Mouse (Mus musculus): ENCODE results near the gene Xpo5.

Xpo5 gene

DNA sequence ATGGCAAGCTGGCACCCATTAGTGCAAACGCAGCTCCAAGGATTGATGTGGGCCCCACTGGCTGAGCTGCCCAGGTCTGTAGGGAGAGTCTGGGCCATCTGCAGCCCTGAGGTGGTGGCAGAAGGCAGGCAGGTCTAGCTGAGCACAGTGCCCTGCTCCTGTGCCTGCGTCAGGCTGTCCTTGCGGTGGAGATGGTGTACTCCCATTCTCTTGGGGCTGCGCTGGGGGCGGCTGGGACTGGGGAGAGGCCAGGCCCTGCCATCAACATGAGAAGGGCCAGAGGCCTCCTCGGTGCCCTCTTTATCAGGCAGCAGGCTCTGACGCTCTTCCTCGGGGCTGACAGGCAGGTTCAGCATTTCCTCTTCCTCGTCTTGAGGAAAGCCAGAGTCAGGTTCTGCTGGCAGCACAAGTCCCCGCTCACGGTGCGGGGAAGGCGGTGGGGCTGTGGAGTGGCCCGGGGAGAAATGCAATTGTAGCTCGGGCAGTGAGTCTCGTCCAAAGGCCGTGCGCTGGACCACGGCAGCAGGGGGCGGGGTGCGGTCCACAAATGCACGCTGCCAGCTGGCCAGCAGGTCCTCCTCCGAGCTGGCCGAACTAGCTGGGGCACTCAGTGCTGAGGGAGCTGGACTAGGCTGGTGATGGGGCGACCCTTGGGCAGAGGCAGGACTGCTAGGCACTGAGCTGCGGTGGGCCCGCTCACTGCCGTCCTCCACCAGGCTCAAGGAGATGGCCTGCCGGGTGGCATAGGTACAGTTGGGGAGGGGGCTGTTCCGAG, 55.9 kb downstream of the Xpo5 start:
- DNase-seq (ENCODE audit: low spot score in 2 of 2), result no peak

DNA sequence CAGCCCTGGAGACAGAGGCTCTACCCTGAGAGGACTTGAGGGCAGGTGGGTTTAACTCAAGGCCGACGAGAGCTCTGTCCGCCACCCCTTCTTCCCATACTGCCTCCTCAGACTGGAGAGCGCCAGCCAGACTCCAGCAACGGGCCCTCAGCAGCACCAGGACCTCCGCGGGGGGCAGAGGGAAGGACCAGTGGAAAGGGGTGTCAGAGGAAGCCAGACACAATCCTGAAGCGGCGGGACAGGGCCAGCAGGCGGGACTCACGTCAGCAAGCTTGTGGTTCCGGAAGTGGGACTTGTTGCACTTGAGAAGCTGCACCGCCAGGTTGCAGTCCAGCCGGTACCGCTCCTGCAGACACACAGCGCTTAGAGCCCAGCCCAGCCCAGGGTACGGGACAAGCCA, 57.1 kb downstream of the Xpo5 start:
- DNase-seq (ENCODE audit: low spot score in 2 of 2), result no peak

DNA sequence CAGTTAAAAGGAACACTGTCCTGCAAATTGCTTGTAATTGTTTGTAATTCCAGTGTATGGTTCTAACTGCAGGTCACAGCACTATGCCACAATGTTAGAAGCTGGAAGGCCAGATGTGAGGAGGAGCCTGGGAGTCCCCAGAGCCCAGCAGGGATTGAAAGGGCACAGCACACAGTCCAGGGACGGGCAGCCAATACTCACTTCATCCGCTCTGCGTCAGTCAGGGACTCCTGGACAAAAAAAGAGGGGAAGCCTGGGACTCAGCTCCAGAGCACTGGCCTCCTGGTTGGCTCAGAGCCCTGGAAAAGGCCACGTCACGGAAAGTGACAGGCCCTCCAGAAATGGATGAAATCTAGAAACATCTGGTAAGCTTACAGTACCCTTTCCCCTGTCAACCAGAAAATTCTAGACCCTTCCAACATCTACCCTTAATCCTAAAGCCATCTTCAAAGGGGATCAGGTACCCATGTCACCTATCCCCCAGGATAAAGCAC, 59.7 kb downstream of the Xpo5 start:
- DNase-seq (ENCODE audit: low spot score in 2 of 2), result no peak

DNA sequence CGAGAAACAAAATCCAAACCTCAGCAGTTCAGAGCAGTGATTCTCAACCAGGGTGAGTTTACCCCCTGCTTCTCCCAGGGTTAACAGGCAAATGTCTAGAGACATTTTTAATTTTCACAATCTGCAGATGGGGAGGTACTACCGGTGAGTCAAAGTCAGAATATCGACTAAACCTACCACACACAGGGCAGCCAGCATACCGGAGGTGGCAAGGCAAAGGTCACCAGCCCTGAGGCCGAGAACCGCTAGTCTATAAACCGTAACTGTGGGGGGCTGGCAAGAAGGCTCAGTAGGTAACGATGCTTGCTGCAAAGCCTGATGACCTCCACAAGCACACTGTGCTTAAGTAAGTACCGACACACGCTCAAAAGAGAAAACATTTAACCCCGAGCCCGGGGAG, 62.9 kb downstream of the Xpo5 start:
- DNase-seq (ENCODE audit: low spot score in 2 of 2), result no peak

DNA sequence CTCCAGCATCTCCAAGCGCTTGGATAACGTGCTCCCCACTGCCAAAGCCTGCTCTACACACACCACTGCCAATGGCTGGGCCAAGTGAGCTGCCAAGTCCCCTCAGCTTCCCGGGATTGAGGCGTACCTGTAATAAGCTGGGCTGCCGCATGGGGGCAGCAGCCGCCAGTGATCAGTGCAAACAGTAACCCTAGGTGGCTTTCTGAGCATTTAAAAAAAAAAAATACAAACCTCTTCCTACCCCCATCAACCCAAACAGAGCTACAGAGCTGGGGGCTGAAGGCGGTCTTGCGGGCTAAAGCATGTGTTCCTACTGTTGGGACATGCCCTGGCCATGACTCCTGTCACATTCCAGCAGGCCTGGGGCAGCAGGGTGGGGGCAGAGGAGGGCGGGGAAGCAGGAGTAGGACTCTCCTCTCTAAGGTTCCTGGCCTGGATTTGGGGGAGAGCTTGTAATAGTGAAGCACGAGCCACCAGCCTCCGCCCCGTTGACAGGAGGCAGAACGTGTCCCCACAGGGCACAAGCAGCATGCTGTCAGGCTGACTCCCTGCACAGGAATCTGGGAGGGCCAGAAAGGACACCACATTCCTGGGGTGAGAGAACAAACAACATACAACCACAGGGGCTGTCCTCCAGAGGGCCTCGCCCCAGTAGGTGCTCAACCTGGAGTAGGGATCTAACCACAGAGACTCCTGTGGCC, 63.5 kb downstream of the Xpo5 start:
- DNase-seq (ENCODE audit: low spot score in 2 of 2), result peak; percentile 58 to 75

DNA sequence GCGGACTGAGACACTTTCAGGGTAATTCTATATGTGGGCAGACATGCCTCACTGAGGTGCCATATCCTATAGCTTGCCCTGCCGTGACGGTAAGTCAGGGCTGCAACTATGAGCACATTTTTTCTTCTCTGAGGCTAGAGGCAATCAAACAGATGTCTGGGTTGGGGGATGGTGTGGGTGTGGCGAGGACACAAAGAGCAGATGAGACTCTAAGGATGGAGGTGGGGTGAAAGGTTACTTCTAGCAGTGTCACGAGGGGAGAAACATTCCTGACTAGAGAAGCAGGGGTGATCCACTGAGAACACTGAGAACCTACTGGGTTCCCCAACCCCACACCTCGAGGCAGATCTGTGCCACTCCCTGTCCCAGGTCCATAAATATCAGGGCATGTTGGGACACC, 64.4 kb downstream of the Xpo5 start:
- no peak for DNase-seq (ENCODE audit: low spot score in 2 of 2)

DNA sequence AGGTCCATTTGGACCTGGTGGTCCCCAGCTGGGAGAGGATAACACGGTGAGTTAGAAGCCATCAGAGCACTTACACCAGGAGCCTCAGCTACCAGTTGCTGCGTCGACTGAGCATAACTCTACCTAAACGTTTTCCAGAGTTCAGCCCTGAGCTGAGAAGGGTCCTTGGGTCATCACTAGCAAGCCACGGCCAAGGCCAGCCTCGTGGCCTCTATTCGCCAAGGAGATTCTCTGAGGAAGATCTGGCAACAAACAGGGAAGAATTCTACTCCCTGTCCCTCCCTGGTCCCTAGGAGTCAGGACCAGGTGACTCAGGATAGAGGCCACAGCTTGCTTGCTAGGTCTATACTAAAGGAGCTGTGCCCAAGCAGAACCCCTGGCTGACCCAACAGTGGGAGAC, 64.9 kb downstream of the Xpo5 start:
- no peak for DNase-seq (ENCODE audit: low spot score in 2 of 2)

DNA sequence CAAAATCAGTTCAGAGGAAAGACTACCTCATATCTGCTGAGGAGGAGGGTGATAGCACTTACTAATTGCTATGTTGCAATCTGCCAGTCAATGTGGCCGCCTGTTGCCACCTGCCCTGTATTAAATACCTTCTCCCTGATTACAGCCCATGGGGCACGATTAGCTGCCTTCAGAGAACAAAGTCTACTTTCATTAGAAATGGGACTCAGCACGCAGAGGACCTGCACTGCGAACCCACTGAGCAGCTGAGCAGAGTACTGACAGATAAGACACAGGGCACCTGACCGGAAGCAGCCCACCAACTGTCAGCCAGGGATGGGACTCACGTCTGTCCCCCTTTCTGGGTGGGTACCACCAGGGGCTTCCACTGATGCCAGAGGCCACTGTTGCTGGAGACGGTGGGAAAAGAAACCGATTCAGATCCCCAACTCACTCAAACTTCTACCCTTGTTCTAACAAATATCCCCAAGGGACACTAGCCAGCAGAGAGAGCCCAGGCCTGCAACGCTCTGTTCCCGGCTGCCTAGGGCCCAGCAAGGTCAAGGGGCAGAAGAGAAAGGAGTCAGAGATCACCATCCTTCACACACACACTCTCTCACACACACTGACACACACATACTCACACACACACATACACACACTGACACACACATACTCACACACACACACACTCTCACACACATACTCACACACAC, 65.6 kb downstream of the Xpo5 start:
- no peak for DNase-seq (ENCODE audit: low spot score in 2 of 2)

DNA sequence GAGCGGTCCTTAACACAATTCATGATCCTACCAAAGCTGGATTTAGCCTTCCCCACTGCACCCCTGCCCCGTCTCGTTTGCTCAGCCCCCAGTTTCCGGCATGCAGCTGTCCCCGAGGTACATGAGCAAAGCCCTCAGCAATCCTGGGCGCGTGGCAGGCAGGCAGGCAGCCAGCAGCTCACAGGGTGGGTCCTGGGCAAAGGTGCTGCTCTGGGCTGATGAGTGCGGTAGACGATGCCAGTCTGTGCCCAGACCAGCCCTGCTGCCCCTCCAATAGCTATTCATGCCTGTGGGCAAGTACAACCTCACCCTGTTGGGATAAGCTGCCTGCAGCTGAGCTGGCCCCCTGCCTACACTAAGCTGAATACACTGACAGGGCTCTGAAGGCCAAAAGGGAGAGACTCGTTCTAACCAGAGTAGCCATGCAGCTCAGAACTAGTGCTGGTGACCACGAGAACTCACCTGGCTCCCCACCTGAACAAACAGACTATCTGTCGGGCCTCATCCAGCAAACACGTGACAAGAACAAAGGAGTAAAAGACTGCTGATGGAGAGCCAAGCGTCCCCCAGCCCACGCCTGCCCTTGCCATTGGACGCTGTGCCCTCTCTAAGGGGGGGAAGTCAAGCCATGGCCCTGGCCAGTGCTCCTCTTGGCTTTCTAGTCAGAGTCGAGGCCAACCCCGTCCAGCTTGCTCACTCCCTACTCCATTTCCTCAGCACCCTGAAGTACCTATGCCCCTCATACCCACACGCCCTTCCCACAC, 67.4 kb downstream of the Xpo5 start:
- DNase-seq (ENCODE audit: low spot score in 2 of 2), result no peak

DNA sequence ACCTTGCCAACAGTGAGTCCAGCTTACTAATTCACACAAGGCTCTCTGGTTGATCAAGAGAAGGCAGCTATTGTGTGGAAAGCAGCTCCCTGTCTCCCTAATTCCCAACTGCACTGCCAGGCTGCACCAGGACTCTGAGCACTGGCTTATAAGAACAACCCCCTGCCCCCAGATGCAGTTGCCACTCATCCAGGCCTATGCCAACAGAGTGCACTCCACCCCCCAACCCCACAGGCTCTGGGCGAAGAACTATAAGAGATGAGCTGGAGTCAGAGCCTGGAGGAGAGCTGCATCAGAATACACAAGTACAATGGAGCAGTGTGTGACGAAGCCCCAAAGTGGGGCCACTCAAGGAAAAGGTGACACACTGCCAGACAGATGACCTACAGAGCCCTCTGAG, 69.5 kb downstream of the Xpo5 start:
- no peak for DNase-seq (ENCODE audit: low spot score in 2 of 2)

DNA sequence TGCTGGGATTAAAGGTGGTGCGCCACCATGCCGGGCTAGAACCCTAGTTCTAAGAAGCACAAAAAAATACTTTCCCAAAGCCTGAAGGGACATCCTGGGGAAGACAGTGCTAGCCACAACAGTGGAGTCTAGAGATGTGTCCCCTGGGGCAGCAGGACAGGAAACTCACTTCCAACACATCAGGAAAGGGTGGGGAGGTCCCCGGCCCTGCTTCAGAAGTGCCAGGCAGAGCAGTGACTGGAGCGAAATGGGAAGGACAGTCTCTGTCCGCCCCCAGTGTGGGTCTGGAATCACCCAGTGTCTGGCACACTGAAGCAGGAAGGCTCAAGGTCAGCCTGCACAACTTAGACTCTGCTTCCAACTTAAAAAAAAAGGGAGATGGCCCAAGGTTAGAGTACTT, 70.1 kb downstream of the Xpo5 start:
- DNase-seq (ENCODE audit: low spot score in 2 of 2), result no peak

DNA sequence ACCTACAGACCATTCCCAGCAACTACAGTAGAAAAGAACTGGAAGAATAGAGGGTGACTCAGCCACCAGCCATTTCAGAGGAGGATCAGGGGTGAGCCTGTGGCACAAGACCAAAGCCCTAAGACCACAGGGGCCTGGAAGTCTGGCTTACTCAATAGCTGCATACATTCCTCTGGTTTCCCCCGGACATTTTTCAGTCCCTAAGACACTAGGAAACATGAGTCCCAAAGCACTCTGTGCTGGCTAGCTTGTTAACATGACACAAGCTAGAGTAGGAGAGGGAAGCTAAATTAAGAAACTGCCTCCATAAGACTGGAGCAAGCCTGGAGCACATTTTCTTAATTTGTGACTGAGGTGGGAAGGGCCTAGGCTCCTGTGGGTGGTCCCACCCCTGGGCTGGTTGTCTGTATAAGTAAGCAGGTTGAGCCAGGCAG, 71.2 kb downstream of the Xpo5 start:
- DNase-seq (ENCODE audit: low spot score in 2 of 2), result no peak

DNA sequence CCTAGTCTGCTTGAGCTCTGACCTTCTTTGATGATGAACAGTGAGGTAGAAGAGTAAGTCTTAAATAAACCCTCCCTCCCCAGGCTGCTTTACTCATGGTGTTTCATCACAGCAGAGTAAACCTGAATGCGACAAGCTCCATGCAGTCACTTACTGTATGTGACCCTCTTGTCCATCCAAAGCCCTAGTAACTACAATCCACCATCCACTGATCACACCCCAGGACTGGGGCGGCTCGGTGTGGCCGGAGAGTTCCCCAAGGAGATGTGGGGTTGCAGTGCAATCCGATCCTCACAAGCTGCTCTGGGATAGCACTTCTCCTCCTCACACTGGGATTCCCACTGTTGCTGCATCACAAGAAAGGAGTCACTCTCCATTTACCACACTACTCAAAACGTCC, 71.9 kb downstream of the Xpo5 start:
- DNase-seq (ENCODE audit: low spot score in 2 of 2), result no peak

DNA sequence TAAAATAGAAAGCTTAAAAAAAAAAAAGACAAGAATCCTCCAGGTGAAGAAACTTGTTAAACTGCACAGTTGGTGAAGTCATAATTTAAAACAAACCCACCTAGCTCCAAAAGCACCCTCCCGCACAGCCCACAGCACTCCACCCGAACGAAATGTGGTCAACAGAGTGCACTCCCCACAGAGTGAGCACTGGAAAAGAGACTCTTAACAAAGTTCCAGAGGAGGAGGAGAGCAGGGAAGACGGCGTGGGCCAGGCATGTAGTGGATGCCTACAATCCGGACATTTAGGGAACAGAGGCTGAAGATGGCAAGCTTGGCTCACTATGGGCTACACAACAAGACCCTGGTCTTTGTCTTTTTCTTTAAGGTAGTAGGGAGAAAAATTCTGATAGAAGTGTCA, 72.5 kb downstream of the Xpo5 start:
- no peak for DNase-seq (ENCODE audit: low spot score in 2 of 2)

DNA sequence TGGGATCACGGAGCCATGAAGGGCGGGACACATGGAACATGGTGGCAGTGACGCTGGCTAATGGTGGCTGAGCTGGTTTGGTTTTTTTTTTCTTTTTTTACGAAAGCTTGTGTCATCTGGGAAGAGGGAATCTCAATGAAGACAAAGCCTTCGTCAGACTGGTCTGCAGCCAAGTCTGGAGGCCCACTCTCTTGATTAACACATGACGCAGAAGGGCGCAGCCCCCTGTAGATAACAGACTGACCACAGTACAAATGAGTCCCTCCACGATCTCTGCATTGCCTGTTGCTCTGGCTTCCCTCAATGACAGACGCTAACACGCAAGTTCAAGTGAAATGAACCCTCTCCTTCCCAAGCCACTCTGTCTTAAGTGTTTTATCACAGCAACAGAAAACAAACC, 72.9 kb downstream of the Xpo5 start:
- DNase-seq (ENCODE audit: low spot score in 2 of 2), result no peak

DNA sequence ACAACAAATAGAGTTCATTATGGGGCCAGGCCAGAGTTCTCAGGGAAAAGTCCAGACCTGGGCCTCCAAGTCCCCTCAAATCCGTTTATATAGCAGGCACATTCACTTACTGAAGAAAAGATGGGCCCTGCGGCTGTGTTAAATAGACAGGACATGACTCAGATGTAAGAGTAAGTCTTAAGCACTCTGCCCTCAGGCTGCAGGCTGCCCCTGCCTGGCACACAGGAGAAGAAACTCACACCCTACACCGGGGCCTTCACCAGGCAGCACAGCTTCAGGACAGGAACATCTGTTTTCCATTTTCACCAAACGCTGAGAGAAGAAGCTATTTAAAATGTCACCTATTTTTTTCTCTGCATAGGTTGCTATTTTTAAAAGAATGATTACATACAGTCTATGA, 75.0 kb downstream of the Xpo5 start:
- no peak for DNase-seq (ENCODE audit: low spot score in 2 of 2)

DNA sequence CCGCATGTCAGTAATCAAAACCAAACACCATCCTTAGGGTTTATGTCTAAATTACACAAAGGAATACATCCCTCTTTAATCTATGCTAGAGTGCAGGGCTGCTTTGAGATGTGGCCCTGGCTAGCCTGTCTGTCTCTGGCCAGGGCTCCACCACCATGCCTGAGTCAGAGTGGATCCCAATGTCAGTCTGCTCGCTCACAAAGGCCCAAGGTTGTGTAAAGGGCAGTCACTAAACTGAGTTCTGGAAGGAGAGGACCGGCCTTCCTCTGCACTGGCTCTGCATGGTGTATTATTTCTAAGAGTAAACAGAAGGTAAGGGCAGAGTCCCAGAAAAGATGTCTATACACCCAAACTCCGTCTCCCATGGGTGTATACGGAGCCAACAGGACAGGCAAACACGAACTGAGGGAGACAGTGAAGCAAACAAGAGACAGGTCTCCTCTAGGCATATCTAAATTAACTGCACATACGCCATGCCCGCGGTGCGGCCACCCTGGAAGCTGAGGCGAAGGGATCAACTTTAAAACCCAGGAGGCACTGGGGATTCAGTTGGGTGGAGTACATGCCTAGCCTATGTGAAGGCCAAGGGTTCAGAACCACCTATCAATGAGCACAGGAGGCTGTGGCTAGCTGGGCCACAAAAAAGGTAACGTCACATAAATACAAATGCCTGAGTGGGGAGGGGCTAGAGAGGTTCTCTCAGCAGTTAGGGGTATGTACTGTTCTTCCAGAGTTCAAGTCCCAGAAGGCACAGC, 75.6 kb downstream of the Xpo5 start:
- DNase-seq (ENCODE audit: low spot score in 2 of 2), result no peak

DNA sequence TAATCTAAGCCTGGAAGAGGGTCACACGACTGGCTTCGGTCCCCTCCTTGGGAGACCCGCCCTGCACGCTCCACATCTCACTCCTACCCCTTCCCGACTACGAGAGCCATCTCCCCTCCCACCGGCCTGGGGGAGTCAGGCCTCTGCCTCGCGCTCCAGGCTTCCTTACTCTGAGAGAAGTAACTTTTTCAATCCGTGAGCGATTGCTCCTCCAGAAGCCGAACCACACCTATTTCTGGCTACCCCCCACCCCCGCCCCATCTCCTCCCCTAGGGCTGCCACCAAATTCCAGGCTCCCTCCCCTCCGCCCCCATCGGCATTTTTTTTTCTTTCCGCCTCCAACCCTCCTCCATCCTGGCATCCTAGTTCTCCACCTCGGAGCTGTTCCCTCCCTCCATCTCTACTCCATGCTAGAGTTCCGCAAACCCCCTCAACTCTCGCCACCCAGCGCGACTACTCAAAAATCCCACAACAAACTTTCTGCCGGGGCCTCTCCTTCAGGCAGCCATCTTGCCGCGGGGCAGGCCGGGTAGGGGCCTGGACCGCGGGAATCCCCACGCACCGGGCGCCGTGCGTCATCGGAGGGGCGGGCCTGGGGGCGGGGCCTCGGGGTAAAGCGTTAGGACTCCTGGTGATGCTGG, 80.0 kb downstream of the Xpo5 start, which contains the start of gene Tjap1:
Gene Tjap1, minus strand, starts transcription at position 544 of the 641 bp plus-strand sequence.
- peak; percentile 71 to 80 for DNase-seq (ENCODE audit: low spot score in 2 of 2)

DNA sequence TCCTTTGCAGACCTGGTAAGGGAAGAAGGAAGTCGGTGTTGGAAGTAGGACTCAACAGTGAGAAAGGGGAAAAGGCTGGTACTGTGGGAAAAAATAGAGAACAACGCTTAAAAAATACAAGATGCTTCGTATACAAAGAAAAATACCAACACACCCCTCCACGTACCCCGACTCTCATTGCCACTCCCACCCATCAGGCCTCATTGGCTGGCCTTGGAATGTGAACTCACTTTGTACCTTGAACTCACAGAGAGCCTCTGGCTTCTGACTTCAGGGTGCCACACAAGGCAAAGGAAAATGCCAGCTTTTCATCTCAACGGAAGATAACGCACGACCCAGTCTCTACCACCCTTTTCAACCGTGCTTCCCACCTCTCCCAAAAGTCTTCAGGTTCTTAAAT, 80.6 kb downstream of the Xpo5 start:
- no peak for DNase-seq (ENCODE audit: low spot score in 2 of 2)

DNA sequence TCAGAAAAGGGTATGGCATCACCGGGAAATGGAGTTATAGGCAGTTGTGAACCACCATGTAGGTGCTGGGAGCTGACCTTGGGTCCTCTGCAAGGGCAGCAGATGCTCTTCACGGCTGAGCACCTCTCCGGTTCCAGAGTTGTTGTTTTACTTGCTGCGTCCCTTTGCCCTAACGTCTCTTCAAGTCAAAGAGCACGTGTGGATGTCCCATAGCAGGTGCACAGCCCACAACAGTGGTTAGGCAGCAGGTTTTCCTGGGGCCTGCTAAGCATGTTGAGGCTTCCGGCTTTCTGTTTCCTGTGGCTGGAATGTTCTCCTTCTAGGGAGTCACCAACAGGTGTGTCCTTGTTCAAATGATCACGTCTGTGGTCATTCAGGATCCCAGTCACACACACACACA, 81.3 kb downstream of the Xpo5 start:
- no peak for DNase-seq (ENCODE audit: low spot score in 2 of 2)

DNA sequence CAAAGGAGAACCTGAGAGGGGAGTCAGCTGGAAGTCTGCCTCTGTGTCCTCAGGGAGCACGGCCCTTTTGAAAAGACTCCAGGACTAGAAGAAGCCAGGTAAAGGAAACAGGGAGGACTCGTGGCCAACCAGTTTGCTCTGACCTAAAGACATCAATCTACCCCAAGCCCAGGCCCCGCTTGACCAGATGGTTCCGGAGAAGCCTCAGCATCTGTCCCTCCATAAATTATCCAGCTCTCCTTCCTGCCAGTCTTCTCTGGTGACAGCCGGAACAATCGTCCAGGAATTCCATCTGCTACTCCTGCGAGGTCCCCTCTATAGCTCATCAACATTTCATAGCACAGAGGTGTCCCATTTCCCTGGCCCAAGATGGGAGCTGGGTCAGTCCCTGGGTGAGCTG, 82.1 kb downstream of the Xpo5 start:
- DNase-seq (ENCODE audit: low spot score in 2 of 2), result no peak

All from natural killer cell, adult 2 months (primary cell).